Mouse (Mus musculus) kidney, embryonic 14.5 days (tissue): ENCODE results near the gene Cldn13. TPM values are rescaled to one million over a fixed set of nuclear protein-coding genes. Genes with fewer than 3 reads are reported as not detected.
"Not testable (repeated sequence)": the region's sequence is repeated elsewhere in the genome, so short reads cannot be mapped to it uniquely, and the experiment has no call there.

Experiments
- ATAC-seq: fragments of 200-750 bp; cut with Nextera tagmentation; 2 replicates; pipeline ENCODE4 v1.8.0; 2017; ENCODE audit warnings: moderate number of reproducible peaks, mild to moderate bottlenecking, moderate TSS enrichment, moderate library complexity; ENCODE audit not compliant: low FRiP score, low TSS enrichment
- H3K27ac ChIP-seq: fragments of 300-500 bp; sonication (generic); 2 replicates; pipeline ENCODE4 v1.5.1; 2014; ENCODE audit warnings: low read depth, mild to moderate bottlenecking, low read length, moderate library complexity, mixed read lengths
- H3K27me3 ChIP-seq: fragments of 300-500 bp; sonication (generic); 2 replicates; pipeline ENCODE4 v1.6.1; 2014; ENCODE audit warnings: mild to moderate bottlenecking, low read length; ENCODE audit not compliant: control insufficient read depth, insufficient read depth
- H3K36me3 ChIP-seq: fragments of 300-500 bp; sonication (generic); 2 replicates; pipeline ENCODE4 v1.6.1; 2014; ENCODE audit warnings: low read length, mixed read lengths; ENCODE audit not compliant: control insufficient read depth, insufficient read depth
- H3K4me1 ChIP-seq: fragments of 300-500 bp; sonication (generic); 2 replicates; pipeline ENCODE4 v1.6.1; 2014; ENCODE audit warnings: low read length, mixed read lengths; ENCODE audit not compliant: control insufficient read depth, insufficient read depth
- H3K4me2 ChIP-seq: fragments of 300-500 bp; sonication (generic); replicated peaks from 2 replicates; pipeline ENCODE4 v1.6.1; 2014; ENCODE audit warnings: low read depth, mild to moderate bottlenecking, low read length
- H3K4me3 ChIP-seq: fragments of 300-500 bp; sonication (generic); 2 replicates; pipeline ENCODE4 v1.5.1; 2014; ENCODE audit warnings: mild to moderate bottlenecking, low read length
- H3K9ac ChIP-seq: fragments of 300-500 bp; sonication (generic); 2 replicates; pipeline ENCODE4 v1.6.1; 2014; ENCODE audit warnings: low read depth, mild to moderate bottlenecking, low read length, moderate library complexity
- H3K9me3 ChIP-seq: fragments of 300-500 bp; sonication (generic); 2 replicates; pipeline ENCODE4 v1.6.1; 2016; ENCODE audit warnings: low read length; ENCODE audit not compliant: control insufficient read depth
- WGBS: fragments of 180-500 bp; shearing (Covaris S2); extraction: QIAGEN DNeasy Blood & Tissue Kit; methylation state at CpG from one replicate; pipeline ENCODE4 v1.1.7; 2014; 5-methylcytosine and 5-hydroxymethylcytosine counted together
- polyA plus RNA-seq: library from polyadenylated mRNA; unstranded; fragments of >200 nt; fragmentation: Nextera tagmentation; extraction: Ambion mirVana; gene quantifications from 2 replicates; pipeline ENCODE4 v1.2.1, GENCODE M21; 2014

Gene Cldn13
- polyA plus RNA-seq, 1 experiment from 2014 or later: 0.20 TPM

DNA sequence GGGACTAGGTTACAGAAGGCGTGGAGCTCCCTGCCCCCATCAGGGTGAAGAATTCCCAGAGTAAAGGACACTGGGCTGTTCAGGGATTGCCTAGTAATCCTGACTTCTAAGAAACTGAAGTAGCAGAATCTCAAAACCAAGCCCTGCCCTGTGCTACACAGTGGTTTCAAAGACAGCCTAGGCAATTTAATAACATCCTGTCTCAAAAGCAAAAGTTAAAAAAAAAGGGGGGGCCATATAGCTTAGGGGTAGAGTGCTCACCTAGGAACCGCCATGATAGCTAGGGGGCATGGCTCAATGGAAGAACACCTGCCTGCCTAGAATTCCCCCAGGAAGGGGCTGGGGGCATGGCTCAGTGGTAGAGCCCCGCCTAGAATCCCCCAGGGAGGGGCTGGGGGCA, 23.7 kb upstream of the Cldn13 start:
- H3K4me1 ChIP-seq: no peaks in the 10 kb centered on the region
- H3K36me3 ChIP-seq: no peaks in the 10 kb centered on the region
- no peak overlapping the region for H3K27ac ChIP-seq
- H3K4me2 ChIP-seq: no peak overlapping the region
- WGBS: 81% methylated on average over 3 of the region's 3 CpGs
- no peaks in the 10 kb centered on the region for H3K9me3 ChIP-seq
- H3K9ac ChIP-seq: no peak overlapping the region
- no peak overlapping the region for H3K4me3 ChIP-seq
- no peak for ATAC-seq
- H3K27me3 ChIP-seq: no peaks in the 10 kb centered on the region

DNA sequence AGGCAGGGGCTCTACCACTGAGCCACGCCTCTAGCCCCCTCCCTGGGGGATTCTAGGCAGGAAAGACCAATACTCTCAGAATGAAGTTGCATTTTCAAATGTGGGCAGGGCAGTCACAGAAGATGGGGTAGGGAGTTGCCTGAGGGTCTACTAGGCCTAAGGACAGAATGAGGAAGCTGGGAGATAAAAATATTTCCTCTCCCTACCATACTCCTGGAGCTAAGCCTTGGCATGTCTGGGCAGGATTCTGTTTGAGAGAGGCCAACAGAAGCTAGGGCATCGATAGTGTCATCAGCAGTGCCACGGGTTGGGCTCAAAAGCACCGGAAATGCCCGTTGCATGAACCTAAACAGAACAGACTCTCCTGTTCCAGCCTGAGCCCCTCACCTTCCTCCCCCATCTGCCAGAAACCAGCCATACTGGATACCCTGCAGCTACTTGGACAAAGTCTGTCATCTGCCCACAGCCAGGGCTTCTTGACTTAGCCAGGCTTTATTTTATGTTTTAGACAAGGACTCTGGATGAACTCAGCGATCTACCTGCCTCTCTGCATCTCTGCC, 21.4 kb upstream of the Cldn13 start:
- Histone ChIP-seq H3K4me3 (no peak overlapping the region), H3K9ac (no peak overlapping the region), H3K27ac (no peak overlapping the region), H3K27me3 (no peaks in the 10 kb centered on the region), H3K4me1 (no peaks in the 10 kb centered on the region), H3K36me3 (no peaks in the 10 kb centered on the region), H3K9me3 (no peaks in the 10 kb centered on the region), H3K4me2 (no peak overlapping the region)
- WGBS: 81% methylated on average over 6 of the region's 6 CpGs
- ATAC-seq: no peak

DNA sequence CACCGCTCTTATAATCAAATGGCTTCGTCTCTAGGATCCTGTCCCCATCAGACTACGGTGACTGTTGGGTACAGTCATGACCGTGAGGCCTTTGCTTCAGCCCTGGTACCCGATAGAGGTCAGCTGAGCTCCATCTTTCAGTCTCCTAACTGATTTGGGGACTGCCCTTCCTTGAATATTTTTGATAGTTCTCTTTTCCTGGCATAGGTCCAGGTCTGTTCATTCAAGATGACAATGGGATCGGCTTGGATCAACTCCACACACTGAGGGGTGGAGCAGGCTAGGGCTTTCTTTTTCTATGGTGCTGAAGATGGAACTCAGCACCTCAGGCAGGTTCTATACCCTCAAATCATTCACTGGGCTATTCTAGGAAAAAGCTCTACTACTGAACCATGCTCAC, 20.7 kb upstream of the Cldn13 start:
- no peak overlapping the region for H3K9ac ChIP-seq
- ATAC-seq: no peak

DNA sequence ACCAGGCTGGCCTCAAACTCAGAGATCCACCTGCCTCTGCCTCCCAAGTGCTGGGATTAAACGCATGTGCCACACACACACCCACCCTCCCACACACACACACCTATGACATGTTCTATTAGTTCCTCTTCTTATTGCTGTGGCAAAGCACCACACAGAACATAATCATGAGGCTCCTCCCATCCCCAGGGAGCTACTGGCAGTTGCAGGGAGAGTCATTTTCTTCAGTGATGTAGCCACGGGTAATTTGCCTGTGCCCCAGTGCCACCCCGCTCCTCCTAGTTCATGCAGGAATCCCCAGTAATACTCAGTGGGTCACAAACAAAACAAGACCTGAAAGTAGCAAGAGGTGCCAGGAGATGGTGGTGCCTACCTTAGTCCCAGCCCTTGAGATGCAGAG, 19.3 kb upstream of the Cldn13 start:
- ATAC-seq: no peak
- Histone ChIP-seq H3K4me3 (no peak overlapping the region), H3K9me3 (no peaks in the 10 kb centered on the region), H3K4me1 (no peaks in the 10 kb centered on the region), H3K27me3 (no peaks in the 10 kb centered on the region), H3K36me3 (no peaks in the 10 kb centered on the region), H3K27ac (no peak overlapping the region), H3K9ac (no peak overlapping the region), H3K4me2 (no peak overlapping the region)
- 85% methylated on average over 3 of the region's 3 CpGs for WGBS

More for the DNA sequence above, 20.7 kb upstream of the Cldn13 start:
- 96% methylated on average over 6 of the region's 6 CpGs for WGBS
- Histone ChIP-seq H3K27ac (no peak overlapping the region), H3K4me1 (no peaks in the 10 kb centered on the region), H3K27me3 (no peaks in the 10 kb centered on the region), H3K4me3 (no peak overlapping the region), H3K36me3 (no peaks in the 10 kb centered on the region), H3K9me3 (no peaks in the 10 kb centered on the region), H3K4me2 (no peak overlapping the region)

DNA sequence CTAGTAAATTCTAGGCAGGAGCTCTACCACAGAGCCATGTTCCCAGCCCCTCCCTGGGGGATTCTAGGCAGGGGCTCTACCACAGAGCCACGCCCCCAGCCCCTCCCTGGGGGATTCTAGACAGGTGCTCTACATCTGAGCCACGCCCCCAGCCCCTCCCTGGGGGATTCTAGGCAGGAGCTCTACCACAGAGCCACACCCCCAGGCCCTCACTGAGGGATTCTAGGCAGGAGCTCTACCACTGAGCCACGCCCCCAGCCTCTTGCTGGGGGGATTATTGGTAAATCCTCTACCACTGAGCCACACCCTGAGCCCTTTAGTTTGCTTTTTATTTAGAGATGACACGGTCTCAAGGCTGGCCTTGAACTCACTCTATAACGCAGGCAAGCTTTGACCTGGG, 18.4 kb upstream of the Cldn13 start:
- not testable (repeated sequence) for H3K4me1 ChIP-seq, H3K4me2 ChIP-seq, H3K4me3 ChIP-seq, H3K9ac ChIP-seq, H3K27me3 ChIP-seq, H3K27ac ChIP-seq, H3K9me3 ChIP-seq, H3K36me3 ChIP-seq, ATAC-seq
- WGBS: 86% methylated on average over 5 of the region's 5 CpGs

DNA sequence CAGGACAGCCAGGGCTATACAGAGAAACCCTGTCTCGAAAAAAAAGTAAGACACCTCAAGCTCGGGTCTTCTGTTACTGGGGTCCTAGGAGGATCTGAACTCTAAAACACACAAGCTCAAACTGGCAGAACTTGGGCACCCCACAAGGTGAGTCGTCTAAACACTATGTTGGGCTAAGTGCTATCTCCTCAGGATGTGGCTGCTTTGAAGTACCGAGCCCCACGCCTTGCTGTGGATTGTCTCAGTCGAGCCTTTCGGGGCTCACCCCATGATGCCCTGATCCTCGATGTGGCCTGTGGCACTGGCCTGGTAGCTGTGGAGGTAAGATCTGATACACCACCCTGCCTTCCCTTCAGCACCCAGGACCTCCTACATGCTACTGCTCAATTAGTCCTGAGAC, 18.0 kb upstream of the Cldn13 start:
- Histone ChIP-seq H3K9me3 (no peaks in the 10 kb centered on the region), H3K9ac (no peak overlapping the region), H3K36me3 (no peaks in the 10 kb centered on the region), H3K4me1 (no peaks in the 10 kb centered on the region), H3K4me3 (no peak overlapping the region), H3K4me2 (no peak overlapping the region), H3K27me3 (no peaks in the 10 kb centered on the region), H3K27ac (no peak overlapping the region)
- WGBS: 92% methylated on average over 8 of the region's 8 CpGs
- ATAC-seq: no peak

DNA sequence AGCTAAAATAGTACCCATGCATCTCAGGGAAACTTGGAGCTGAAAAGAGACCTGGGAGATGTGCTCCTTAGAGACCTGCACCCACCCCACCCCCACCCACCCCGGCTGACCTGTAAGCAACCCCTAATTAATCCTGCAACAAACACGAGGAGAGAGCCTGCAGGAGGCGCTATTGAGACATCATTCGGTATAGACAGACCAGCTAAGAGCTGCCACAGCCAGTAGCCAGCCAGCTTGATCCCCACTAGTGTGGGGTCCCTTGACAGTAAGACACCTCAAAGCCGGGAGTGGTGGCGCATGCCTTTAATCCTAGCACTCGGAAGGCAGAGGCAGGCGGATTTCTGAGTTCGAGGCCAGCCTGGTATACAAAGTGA, 17.6 kb upstream of the Cldn13 start:
- Histone ChIP-seq H3K9me3 (no peaks in the 10 kb centered on the region), H3K9ac (peak overlapping the region; percentile 74), H3K4me1 (no peaks in the 10 kb centered on the region), H3K27ac (no peak overlapping the region), H3K36me3 (no peaks in the 10 kb centered on the region), H3K4me3 (peak overlapping the region; percentile 76), H3K4me2 (peak overlapping the region; percentile 94), H3K27me3 (no peaks in the 10 kb centered on the region)
- WGBS: 49% methylated on average over 9 of the region's 9 CpGs
- peak; percentile 22 for ATAC-seq

DNA sequence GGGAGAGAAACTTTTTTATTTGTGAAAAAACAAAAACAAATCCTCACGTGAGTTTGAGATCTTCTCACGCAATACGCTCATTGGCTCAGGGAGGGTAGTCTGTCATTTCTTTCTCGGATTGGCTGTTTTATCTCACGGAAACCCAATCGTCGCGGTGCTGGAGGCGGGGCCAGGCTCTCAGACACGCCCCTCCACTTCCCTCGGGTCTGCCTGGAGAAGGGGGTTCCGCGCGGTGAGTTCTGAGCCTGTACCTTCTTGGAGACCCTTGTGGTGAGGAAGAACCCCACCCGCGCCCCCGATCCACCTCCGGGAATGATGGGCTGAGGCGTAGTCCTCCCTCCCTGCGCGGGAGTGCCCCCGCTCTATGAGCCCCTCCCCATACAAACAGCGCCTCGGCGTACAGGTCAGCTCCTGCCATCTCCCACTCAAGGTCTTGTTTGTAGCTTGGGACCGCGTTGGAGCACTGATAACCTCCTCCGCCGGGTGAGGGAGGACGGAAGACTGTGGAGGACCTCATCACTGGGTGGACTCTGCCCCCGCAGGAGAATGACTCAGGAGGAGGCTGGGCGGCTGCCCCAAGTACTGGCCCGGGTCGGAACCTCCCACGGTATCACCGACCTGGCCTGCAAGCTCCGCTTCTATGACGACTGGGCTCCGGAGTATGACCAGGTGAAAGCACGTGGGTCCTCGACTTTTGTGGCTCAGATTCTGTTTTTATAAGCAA, 17.0 kb upstream of the Cldn13 start, which contains the start of gene Mettl27:
Gene Mettl27, plus strand, starts transcription at position 190 of the 724 bp plus-strand sequence.
- Histone ChIP-seq H3K9ac (peak within 1 kb of the TSS; percentile 74), H3K4me1 (no peaks in the 10 kb centered on the region), H3K27ac (peak within 1 kb of the TSS; percentile 83), H3K4me3 (peak within 1 kb of the TSS; percentile 76), H3K9me3 (no peaks in the 10 kb centered on the region), H3K36me3 (no peaks in the 10 kb centered on the region), H3K27me3 (no peaks in the 10 kb centered on the region), H3K4me2 (peak within 1 kb of the TSS; percentile 94)
- peak; percentile 97 for ATAC-seq
- WGBS: under 1% methylated on average over 41 of the region's 41 CpGs

DNA sequence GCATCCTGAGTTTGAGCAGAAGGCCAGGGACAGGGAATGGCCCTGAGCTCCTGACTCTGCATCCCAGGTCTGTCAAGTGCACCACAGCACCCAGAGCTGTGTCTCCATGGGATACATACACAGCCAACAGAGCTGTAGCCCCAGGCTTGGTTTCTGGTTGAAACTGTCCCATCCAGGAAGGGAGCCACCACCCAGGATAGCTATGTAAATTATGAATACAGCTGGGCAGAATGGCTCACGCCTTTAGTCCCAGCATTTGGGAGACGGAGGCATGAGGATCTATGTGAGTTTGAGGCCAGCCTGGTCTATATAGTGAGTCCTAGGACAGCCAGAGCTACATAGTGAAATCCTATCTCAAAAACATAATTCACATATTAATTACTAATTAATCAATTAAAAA, 14.7 kb upstream of the Cldn13 start:
- no peaks in the 10 kb centered on the region for H3K36me3 ChIP-seq
- no peak overlapping the region for H3K9ac ChIP-seq
- no peaks in the 10 kb centered on the region for H3K27me3 ChIP-seq
- WGBS: 86% methylated on average over 2 of the region's 2 CpGs
- no peak for ATAC-seq
- H3K9me3 ChIP-seq: no peaks in the 10 kb centered on the region
- H3K4me1 ChIP-seq: no peaks in the 10 kb centered on the region
- H3K27ac ChIP-seq: no peak overlapping the region
- H3K4me3 ChIP-seq: no peak overlapping the region
- no peak overlapping the region for H3K4me2 ChIP-seq
